Mouse (Mus musculus) CH12.LX (cell line): ENCODE measurements at regions not wholly inside any gene's neighbourhood (a gene's known extent, or its start where the extent isn't known, plus 50 kb on each side); places are given as distances from the start of the nearest gene placed in this dataset.

Experiments used
- DNase-seq: peaks from one replicate; pipeline ENCODE4 v3.0.0-alpha.2; 2013; ENCODE audit errors: extremely low read depth
- H3K27ac ChIP-seq: 2 replicates; pipeline ENCODE4 v1.5.1; 2012; ENCODE audit warnings: low read depth, mild to moderate bottlenecking, control low read depth, moderate library complexity; ENCODE audit not compliant: insufficient read depth
- H3K27me3 ChIP-seq: replicated peaks from 2 replicates; pipeline ENCODE3; 2012; ENCODE audit warnings: inconsistent platforms
- H3K36me3 ChIP-seq, 2 experiments: replicated peaks in 1 of 2; 2 replicates each; pipeline versions ENCODE3 to v1.6.1; 2012; ENCODE audit warnings: inconsistent platforms in 1 of 2, low read length in 1 of 2, mild to moderate bottlenecking in 1 of 2, mixed read lengths in 1 of 2, moderate library complexity in 1 of 2; ENCODE audit not compliant: control insufficient read depth in 1 of 2, insufficient read depth in 1 of 2
- H3K4me1 ChIP-seq, 2 experiments: 2 replicates each; pipeline ENCODE4 v1.6.1; 2012; ENCODE audit warnings: inconsistent platforms in 1 of 2, moderate library complexity in 1 of 2; ENCODE audit not compliant: insufficient read depth in 2 of 2, control insufficient read depth in 1 of 2
- H3K4me2 ChIP-seq: 2 replicates; pipeline ENCODE4 v1.6.1; 2012; ENCODE audit warnings: low read depth, mild to moderate bottlenecking, control low read depth; ENCODE audit not compliant: poor library complexity, insufficient read depth, severe bottlenecking
- H3K4me3 ChIP-seq, 3 experiments: fragments of 150-350 bp in 1 of 3; sonication (generic) in 1 of 3; replicated peaks in 1 of 3; 2 replicates each; pipeline versions ENCODE3 to v1.5.1; 2011 to 2012; ENCODE audit warnings: low read depth in 2 of 3, low read length in 2 of 3, mild to moderate bottlenecking in 2 of 3, moderate library complexity in 2 of 3, control low read depth in 1 of 3, improper control_type of control experiment in 1 of 3, inconsistent platforms in 1 of 3, mixed read lengths in 1 of 3; ENCODE audit not compliant: poor library complexity in 1 of 3
- H3K79me2 ChIP-seq: replicated peaks from 2 replicates; pipeline ENCODE4 v1.6.1; 2012; ENCODE audit warnings: mild to moderate bottlenecking, moderate library complexity; ENCODE audit not compliant: control insufficient read depth, poor library complexity, insufficient read depth, severe bottlenecking; ENCODE audit errors: extremely low read depth
- H3K9ac ChIP-seq: 2 replicates; pipeline ENCODE4 v1.6.1; 2012; ENCODE audit warnings: low read depth, mild to moderate bottlenecking, control low read depth, moderate library complexity; ENCODE audit not compliant: insufficient read depth
- H3K9me3 ChIP-seq: replicated peaks from 2 replicates; pipeline ENCODE3; 2012; ENCODE audit warnings: low read length, inconsistent platforms, mixed read lengths
- BHLHE40 ChIP-seq: IDR thresholded peaks from 2 replicates; pipeline ENCODE4 v1.6.1; 2011; ENCODE audit warnings: mild to moderate bottlenecking, low read depth, low read length, improper control_type of control experiment
- CHD1 ChIP-seq: IDR thresholded peaks from 2 replicates; pipeline ENCODE4 v1.6.1; 2012; ENCODE audit warnings: low read depth, low read length, improper control_type of control experiment, inconsistent platforms
- CHD2 ChIP-seq: IDR thresholded peaks from 2 replicates; pipeline ENCODE4 v1.6.1; 2011; ENCODE audit warnings: low read length, improper control_type of control experiment
- CTCF ChIP-seq, 2 experiments: IDR thresholded peaks in 1 of 2; conservative IDR thresholded peaks in 1 of 2; 2 replicates each; pipeline ENCODE4 v1.5.1; 2011 to 2012; ENCODE audit warnings: low read depth in 2 of 2, low read length in 2 of 2, improper control_type of control experiment in 1 of 2, inconsistent platforms in 1 of 2, mild to moderate bottlenecking in 1 of 2, moderate library complexity in 1 of 2
- ELF1 ChIP-seq: IDR thresholded peaks from 2 replicates; pipeline ENCODE4 v1.6.1; 2014; ENCODE audit warnings: low read depth, mild to moderate bottlenecking, inconsistent platforms, low read length, improper control_type of control experiment
- ETS1 ChIP-seq: conservative IDR thresholded peaks from 2 replicates; pipeline ENCODE4 v1.6.1; 2012; ENCODE audit warnings: low read depth, mild to moderate bottlenecking, inconsistent platforms, low read length, improper control_type of control experiment, moderate library complexity
- HCFC1 ChIP-seq: IDR thresholded peaks from 2 replicates; pipeline ENCODE4 v1.6.1; 2012; ENCODE audit warnings: low read depth, mild to moderate bottlenecking, inconsistent platforms, low read length, improper control_type of control experiment
- IRF4 ChIP-seq: IDR thresholded peaks from 2 replicates; pipeline ENCODE4 v1.6.1; 2014; ENCODE audit warnings: low read depth, mild to moderate bottlenecking, inconsistent platforms, low read length, improper control_type of control experiment
- KAT2A ChIP-seq: IDR thresholded peaks from 2 replicates; pipeline ENCODE4 v1.6.1; 2012; ENCODE audit warnings: low read length, improper control_type of control experiment, inconsistent platforms; ENCODE audit not compliant: insufficient replicate concordance
- MAFK ChIP-seq: IDR thresholded peaks from 2 replicates; pipeline ENCODE4 v1.6.1; 2011; ENCODE audit warnings: low read length, improper control_type of control experiment; ENCODE audit not compliant: insufficient replicate concordance
- MAX ChIP-seq: IDR thresholded peaks from 2 replicates; pipeline ENCODE4 v1.6.1; 2011; ENCODE audit warnings: low read length, improper control_type of control experiment
- MAZ ChIP-seq: IDR thresholded peaks from 2 replicates; pipeline ENCODE4 v1.6.1; 2012; ENCODE audit warnings: low read depth, mild to moderate bottlenecking, inconsistent platforms, low read length, improper control_type of control experiment, moderate library complexity
- MEF2A ChIP-seq: IDR thresholded peaks from 2 replicates; pipeline ENCODE4 v1.6.1; 2014; ENCODE audit warnings: low read depth, mild to moderate bottlenecking, inconsistent platforms, low read length, improper control_type of control experiment, borderline replicate concordance
- MXI1 ChIP-seq: IDR thresholded peaks from 2 replicates; pipeline ENCODE4 v1.6.1; 2011; ENCODE audit warnings: mild to moderate bottlenecking, low read depth, low read length, improper control_type of control experiment
- NRF1 ChIP-seq: IDR thresholded peaks from 2 replicates; pipeline ENCODE4 v1.6.1; 2014; ENCODE audit warnings: low read depth, mild to moderate bottlenecking, inconsistent platforms, low read length, improper control_type of control experiment, moderate library complexity
- PAX5 ChIP-seq: IDR thresholded peaks from 2 replicates; pipeline ENCODE4 v1.6.1; 2012; ENCODE audit warnings: low read length, inconsistent platforms, mixed read lengths
- RAD21 ChIP-seq: IDR thresholded peaks from 2 replicates; pipeline ENCODE4 v1.6.1; 2011; ENCODE audit warnings: low read depth, mild to moderate bottlenecking, low read length, improper control_type of control experiment, moderate library complexity
- RCOR1 ChIP-seq: conservative IDR thresholded peaks from 2 replicates; pipeline ENCODE4 v1.6.1; 2012; ENCODE audit warnings: low read depth, mild to moderate bottlenecking, inconsistent platforms, low read length, improper control_type of control experiment
- SIN3A ChIP-seq: IDR thresholded peaks from 2 replicates; pipeline ENCODE4 v1.6.1; 2012; ENCODE audit warnings: low read length, improper control_type of control experiment, inconsistent platforms
- TBP ChIP-seq: conservative IDR thresholded peaks from 2 replicates; pipeline ENCODE4 v1.6.1; 2011; ENCODE audit warnings: low read depth, low read length, improper control_type of control experiment
- UBTF ChIP-seq: IDR thresholded peaks from 2 replicates; pipeline ENCODE4 v1.6.1; 2012; ENCODE audit warnings: low read depth, mild to moderate bottlenecking, inconsistent platforms, low read length, improper control_type of control experiment, moderate library complexity
- USF1 ChIP-seq: IDR thresholded peaks from 2 replicates; pipeline ENCODE4 v1.6.1; 2014; ENCODE audit warnings: low read depth, mild to moderate bottlenecking, inconsistent platforms, low read length, improper control_type of control experiment
- USF2 ChIP-seq: conservative IDR thresholded peaks from 2 replicates; pipeline ENCODE4 v1.6.1; 2011; ENCODE audit warnings: low read depth, low read length, improper control_type of control experiment
- ZKSCAN1 ChIP-seq: IDR thresholded peaks from 2 replicates; pipeline ENCODE4 v1.6.1; 2012; ENCODE audit warnings: low read depth, inconsistent platforms, low read length, improper control_type of control experiment, borderline replicate concordance
- ZMIZ1 ChIP-seq: IDR thresholded peaks from 2 replicates; pipeline ENCODE4 v1.6.1; 2012; ENCODE audit warnings: low read depth, mild to moderate bottlenecking, inconsistent platforms, low read length, improper control_type of control experiment
- dilution Hi-C: fragments of 300-500 bp; cut with MboI; formaldehyde crosslinking; loops from 2 replicates; pipeline ENCODE4 v1.14.3; 2020; ENCODE audit warnings: low sequenced_read_pairs; ENCODE audit not compliant: extremely low pct_unique_long_range_greater_than_20kb, extremely low pct_ligation_motif_present
- in situ Hi-C: fragments of 300-500 bp; cut with MboI; formaldehyde crosslinking; loops from 3 replicates; pipeline ENCODE4 v1.14.3; 2019; ENCODE audit warnings: low sequenced_read_pairs, low pct_ligation_motif_present, low pct_unique_long_range_greater_than_20kb, mixed read lengths

DNA sequence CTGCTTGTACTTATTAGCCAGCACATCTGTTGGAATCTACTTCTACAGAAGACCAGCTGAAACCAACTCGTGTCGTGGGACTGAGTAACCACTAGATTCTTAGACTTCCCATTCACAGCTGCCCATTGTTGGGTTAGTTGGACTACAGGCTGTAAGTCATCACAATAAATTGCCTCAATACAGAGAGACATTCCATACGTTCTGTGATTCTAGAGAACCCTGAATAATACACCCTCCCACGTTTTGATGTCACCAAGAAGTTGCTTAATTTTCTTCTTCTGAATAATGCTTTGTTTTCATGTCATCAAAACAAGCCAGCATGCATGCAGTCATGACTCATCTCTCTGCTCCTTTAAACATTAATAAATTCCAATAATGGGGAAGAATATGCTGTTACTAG, 209.2 kb upstream of the Prok2 start:
- TF ChIP-seq ZMIZ1: no peak
- TF ChIP-seq USF2: no peak
- no peak for TF ChIP-seq TBP
- TF ChIP-seq PAX5: no peak
- no peak for TF ChIP-seq MAFK
- TF ChIP-seq BHLHE40: no peak
- TF ChIP-seq MAZ: no peak
- TF ChIP-seq CTCF (conservative IDR thresholded peaks at IDR 0.05 in 1 of 2, IDR thresholded peaks at IDR 0.05 in 1 of 2; ENCODE audit: low read depth in 2 of 2, low read length in 2 of 2): no peak
- no peak for TF ChIP-seq CHD1
- no peak for TF ChIP-seq NRF1
- TF ChIP-seq USF1: no peak
- TF ChIP-seq MEF2A: no peak
- no peak for TF ChIP-seq MXI1
- no peak for TF ChIP-seq UBTF
- TF ChIP-seq RCOR1: no peak
- no peak for TF ChIP-seq ZKSCAN1
- no peak for TF ChIP-seq CHD2
- TF ChIP-seq SIN3A: no peak
- TF ChIP-seq, all 38 proteins: peak for 0
- in situ Hi-C loops: no loop called here
- Histone ChIP-seq H3K9ac (no peak overlapping the region), H3K4me1 (peaks cover 14 to 37% of the 10 kb centered on the region in 2 experiments), H3K36me3 (no peaks in the 10 kb centered on the region), H3K9me3 (no peaks in the 10 kb centered on the region), H3K27me3 (no peaks in the 10 kb centered on the region), H3K4me3 (no peak overlapping the region), H3K27ac (no peak overlapping the region), H3K4me2 (no peak overlapping the region), H3K79me2 (no peaks in the 10 kb centered on the region)
- dilution Hi-C loops: no loop called here
- no peak for DNase-seq

DNA sequence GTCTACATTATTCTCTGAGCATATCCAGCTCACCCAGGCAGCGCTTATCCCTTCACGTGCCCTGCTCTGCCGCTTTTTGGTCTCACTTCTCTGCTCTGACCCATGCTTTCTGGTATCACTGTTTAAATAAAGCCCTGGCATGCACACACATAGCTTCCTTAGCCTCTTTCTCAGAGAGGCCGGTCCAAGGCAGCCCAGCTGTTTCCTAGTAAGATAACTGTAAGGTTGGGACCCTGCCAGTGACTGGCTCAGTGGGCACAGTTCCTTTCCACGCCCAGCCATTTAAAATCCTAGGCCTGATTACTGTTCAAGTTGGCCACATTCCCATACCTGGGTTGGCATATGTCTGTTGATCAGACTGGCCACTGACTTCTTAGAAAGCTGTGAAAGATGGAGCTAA, 208.2 kb upstream of the Prok2 start:
- in situ Hi-C loops (no loop called here), dilution Hi-C loops (no loop called here)
- DNase-seq: no peak

More for the DNA sequence above, 208.2 kb upstream of the Prok2 start:
- Histone ChIP-seq H3K36me3 (no peaks in the 10 kb centered on the region), H3K4me3 (no peak overlapping the region), H3K27me3 (no peaks in the 10 kb centered on the region), H3K4me2 (no peak overlapping the region), H3K9ac (no peak overlapping the region), H3K9me3 (no peaks in the 10 kb centered on the region), H3K4me1 (peaks cover 14 to 45% of the 10 kb centered on the region in 2 experiments), H3K27ac (no peak overlapping the region), H3K79me2 (no peaks in the 10 kb centered on the region)
- TF ChIP-seq RAD21: no peak
- TF ChIP-seq NRF1: no peak
- no peak for TF ChIP-seq ZKSCAN1
- TF ChIP-seq ETS1: no peak
- no peak for TF ChIP-seq PAX5
- no peak for TF ChIP-seq HCFC1
- TF ChIP-seq IRF4: no peak
- no peak for TF ChIP-seq ELF1
- TF ChIP-seq KAT2A: no peak
- no peak for TF ChIP-seq BHLHE40
- TF ChIP-seq MAX: no peak
